Mouse (Mus musculus): ENCODE data around the gene Capns2. TPM values are rescaled to one million over a fixed set of nuclear protein-coding genes. Genes with fewer than 3 reads are reported as not detected.
A peak's percentile ranks its signal among the peaks of the same experiment; 100 is the strongest.

The Capns2 gene
- 0.42 and 0.63 TPM in 2 replicates for polyA plus RNA-seq (2014; fragmentation: Nextera tagmentation; extraction: Ambion mirVana)

DNA sequence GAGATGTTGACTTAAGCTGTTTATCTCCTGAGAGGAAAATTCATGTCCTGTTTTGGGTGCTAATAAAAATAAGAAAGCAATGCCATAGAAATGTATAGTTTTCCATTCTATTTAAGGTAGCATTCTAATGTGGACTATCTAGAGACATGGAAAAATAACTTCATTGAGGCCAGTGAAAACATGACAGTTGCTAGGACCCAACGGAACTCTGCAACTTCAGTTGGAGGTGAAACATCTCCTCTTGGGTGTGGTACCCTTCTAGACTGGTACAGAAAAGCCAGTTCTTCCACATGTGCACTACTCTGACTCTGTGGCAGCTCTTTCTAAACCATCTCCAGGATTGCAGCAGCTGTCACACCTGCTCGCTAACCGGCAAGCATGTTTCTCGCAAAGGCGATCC lies at the start of gene Capns2:
TSS of gene Capns2 (plus strand) at position 301 of the 400 bp plus-strand sequence.
- 97% methylated on average over 5 of the region's 5 CpGs for WGBS

DNA sequence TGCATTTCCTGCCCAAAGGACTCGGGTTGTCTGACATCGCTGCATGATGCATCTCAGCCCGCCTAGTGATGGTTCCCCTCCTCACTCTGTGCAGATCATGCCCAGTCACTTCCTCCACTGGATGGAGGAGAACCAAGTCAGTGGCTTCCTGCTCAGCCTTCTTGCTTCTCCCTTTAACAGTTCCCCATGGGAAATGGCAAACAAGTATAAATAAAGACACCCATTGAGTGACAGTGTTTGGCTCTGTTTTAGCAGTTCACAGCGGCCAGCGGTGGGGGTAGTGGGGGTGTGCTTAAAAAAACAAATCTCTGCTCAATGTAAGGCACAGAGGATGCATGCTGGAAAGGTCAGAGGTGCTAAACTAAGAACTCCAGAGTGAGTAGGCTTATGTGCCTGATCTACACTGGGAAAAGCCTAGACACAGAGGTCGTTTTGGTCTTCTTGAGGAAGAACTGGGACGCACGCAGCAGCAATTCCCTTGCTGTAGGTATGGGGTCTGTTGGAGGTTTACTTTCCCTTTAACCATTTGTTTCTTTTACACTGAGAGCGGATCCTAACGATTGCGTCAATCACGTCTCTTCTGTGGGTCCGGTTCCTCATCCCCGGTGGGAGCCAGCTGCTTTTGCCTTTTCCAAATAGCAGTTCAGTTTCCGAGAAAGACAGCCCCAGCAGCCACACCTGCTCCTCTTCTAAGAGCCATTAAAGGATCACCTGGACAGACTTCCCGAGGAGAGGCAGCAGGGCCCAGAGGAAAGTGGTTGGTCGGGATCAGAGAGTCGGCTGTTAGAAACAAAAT lies 47.8 kb upstream of the Capns2 start:
- Histone ChIP-seq H3K9ac (replicated peaks; ENCODE audit: low read depth, low read length) (no peak overlapping the region), H3K36me3 (ENCODE audit: control insufficient read depth, insufficient read depth, low read length) (no peaks in the 10 kb centered on the region), H3K4me3 (ENCODE audit: low read depth, low read length) (no peak overlapping the region), H3K27me3 (ENCODE audit: control insufficient read depth, insufficient read depth, low read length) (no peaks in the 10 kb centered on the region), H3K9me3 (ENCODE audit: control insufficient read depth, low read length) (no peaks in the 10 kb centered on the region), H3K4me2 (ENCODE audit: low read depth, low read length) (no peak overlapping the region), H3K4me1 (ENCODE audit: control insufficient read depth, insufficient read depth, low read length) (0 out of 2 replicates have a peak, but pooled peaks cover 5% of the 10 kb centered on the region), H3K27ac (ENCODE audit: low read depth, low read length) (no peak overlapping the region)
- WGBS: 53% methylated on average over 18 of the region's 18 CpGs
- ATAC-seq (ENCODE audit: low read depth): no peak

More for the DNA sequence above, at the start of gene Capns2:
- no peaks in the 10 kb centered on the region for H3K9me3 ChIP-seq (ENCODE audit: control insufficient read depth, low read length)
- no peak within 1 kb of the TSS for H3K9ac ChIP-seq (replicated peaks; ENCODE audit: low read depth, low read length)
- no peak for ATAC-seq (ENCODE audit: low read depth)
- no peak within 1 kb of the TSS for H3K4me3 ChIP-seq (ENCODE audit: low read depth, low read length)
- no peaks in the 10 kb centered on the region for H3K27me3 ChIP-seq (ENCODE audit: control insufficient read depth, insufficient read depth, low read length)
- no peaks in the 10 kb centered on the region for H3K4me1 ChIP-seq (ENCODE audit: control insufficient read depth, insufficient read depth, low read length)
- H3K36me3 ChIP-seq (ENCODE audit: control insufficient read depth, insufficient read depth, low read length): no peaks in the 10 kb centered on the region
- no peak within 1 kb of the TSS for H3K4me2 ChIP-seq (ENCODE audit: low read depth, low read length)
- H3K27ac ChIP-seq (ENCODE audit: low read depth, low read length): no peak within 1 kb of the TSS

DNA sequence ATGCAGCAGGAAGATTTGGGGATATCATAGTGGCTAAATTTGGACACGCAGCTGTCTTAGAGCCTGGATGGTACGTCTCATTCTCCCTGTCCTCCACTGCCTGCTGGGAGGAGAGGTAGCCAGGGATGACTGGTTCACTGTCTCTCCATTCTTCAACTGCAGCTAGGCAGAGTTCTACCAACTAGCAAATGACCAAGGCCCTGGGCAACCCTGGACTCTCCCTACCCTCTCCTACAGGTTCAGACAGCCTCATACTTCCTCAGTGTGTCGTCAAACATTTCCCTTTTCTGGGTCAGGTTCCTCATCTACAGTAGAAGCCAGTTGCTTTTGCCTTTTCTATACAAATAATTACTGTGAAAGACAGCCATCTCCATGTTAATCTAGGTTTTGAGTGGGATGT lies 46.5 kb upstream of the Capns2 start:
- no peak overlapping the region for H3K9ac ChIP-seq (replicated peaks; ENCODE audit: low read depth, low read length)
- 87% methylated on average over 3 of the region's 3 CpGs for WGBS
- no peak for ATAC-seq (ENCODE audit: low read depth)

DNA sequence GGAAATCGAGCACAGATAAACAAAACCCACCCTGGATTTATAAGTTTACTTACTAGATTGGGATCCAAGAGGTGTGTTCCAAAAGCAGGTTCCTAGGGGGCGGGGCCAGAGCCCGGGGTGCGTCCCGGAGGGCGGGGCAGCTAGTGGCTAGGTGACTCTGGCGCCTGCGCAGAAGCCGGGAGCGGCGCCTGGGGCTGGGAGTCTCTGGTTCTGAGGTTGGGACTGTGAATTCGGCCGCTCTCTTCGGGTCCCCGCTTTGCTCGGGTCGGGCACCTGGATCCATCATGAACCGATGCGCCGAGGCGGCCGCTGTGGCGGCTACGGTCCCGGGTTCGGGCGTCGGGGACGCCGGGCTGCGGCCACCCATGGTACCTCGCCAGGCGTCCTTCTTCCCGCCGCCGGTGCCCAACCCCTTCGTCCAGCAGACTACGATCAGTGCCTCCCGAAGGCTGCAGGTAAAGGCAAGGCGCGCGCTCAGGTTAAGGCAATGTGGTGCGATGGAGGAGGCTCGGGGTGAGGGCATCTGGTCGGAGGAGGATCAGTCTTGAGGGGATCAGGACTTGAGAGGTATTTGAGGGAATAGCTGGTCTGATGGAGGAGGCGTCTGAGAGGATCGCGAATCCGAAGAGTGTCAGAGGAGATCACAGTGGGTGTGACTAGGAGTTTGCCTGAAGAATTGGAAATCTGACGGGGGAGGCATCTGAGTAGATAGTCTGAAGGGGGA lies 45.9 kb upstream of the Capns2 start, which contains the start of gene Lpcat2:
TSS of gene Lpcat2 (plus strand) at position 169 of the 724 bp plus-strand sequence.
- Histone ChIP-seq H3K4me2 (ENCODE audit: low read depth, low read length) (peak within 1 kb of the TSS; percentile 60), H3K9ac (replicated peaks; ENCODE audit: low read depth, low read length) (peak within 1 kb of the TSS; percentile 64), H3K27me3 (ENCODE audit: control insufficient read depth, insufficient read depth, low read length) (no peaks in the 10 kb centered on the region), H3K4me3 (ENCODE audit: low read depth, low read length) (peak within 1 kb of the TSS; percentile 56), H3K36me3 (ENCODE audit: control insufficient read depth, insufficient read depth, low read length) (no peaks in the 10 kb centered on the region), H3K9me3 (ENCODE audit: control insufficient read depth, low read length) (no peaks in the 10 kb centered on the region), H3K27ac (ENCODE audit: low read depth, low read length) (no peak within 1 kb of the TSS), H3K4me1 (ENCODE audit: control insufficient read depth, insufficient read depth, low read length) (0 out of 2 replicates have a peak, but pooled peaks cover 2% of the 10 kb centered on the region)
- WGBS: 1% methylated on average over 50 of the region's 50 CpGs
- peak; percentile 68 for ATAC-seq (ENCODE audit: low read depth)

More for the DNA sequence above, 46.5 kb upstream of the Capns2 start:
- H3K9me3 ChIP-seq (ENCODE audit: control insufficient read depth, low read length): no peaks in the 10 kb centered on the region
- no peak overlapping the region for H3K4me2 ChIP-seq (ENCODE audit: low read depth, low read length)
- no peak overlapping the region for H3K27ac ChIP-seq (ENCODE audit: low read depth, low read length)
- H3K36me3 ChIP-seq (ENCODE audit: control insufficient read depth, insufficient read depth, low read length): no peaks in the 10 kb centered on the region
- 0 out of 2 replicates have a peak, but pooled peaks cover 5% of the 10 kb centered on the region for H3K4me1 ChIP-seq (ENCODE audit: control insufficient read depth, insufficient read depth, low read length)
- no peaks in the 10 kb centered on the region for H3K27me3 ChIP-seq (ENCODE audit: control insufficient read depth, insufficient read depth, low read length)
- H3K4me3 ChIP-seq (ENCODE audit: low read depth, low read length): no peak overlapping the region

DNA sequence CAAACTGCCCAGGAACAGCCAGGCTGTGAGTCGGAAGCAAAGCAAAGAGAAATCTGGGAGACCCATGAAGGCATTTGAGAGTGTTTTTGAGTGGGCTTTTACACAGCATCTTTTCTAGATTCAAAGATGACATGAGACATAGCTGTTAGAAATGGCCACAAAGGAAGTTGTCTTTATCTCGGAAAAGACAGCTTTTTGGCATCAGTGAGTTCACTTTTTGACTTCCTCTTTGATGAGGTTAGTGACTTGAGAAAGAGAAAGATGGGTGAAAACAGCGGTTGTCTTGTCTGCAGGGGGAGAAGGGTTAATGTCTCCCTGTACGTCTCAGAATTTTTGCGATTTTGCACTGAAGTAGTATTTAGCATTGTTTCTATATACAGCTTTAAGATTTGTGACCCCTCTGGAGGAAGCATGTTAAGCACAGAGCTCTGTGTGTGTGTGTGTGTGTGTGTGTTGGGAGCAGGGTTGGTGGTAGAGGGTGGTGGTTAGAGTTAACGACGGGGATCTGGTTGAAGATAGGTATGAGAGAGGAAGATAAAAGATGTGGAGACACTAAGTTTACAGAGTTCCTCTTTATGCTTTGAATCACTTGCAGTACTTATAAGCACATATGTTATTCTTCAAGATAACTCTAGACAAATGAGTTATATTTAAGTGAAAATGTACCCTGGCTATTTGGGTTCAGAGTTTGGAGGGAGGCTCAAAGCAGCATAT lies 44.8 kb upstream of the Capns2 start:
- Histone ChIP-seq H3K9ac (replicated peaks; ENCODE audit: low read depth, low read length) (no peak overlapping the region), H3K9me3 (ENCODE audit: control insufficient read depth, low read length) (no peaks in the 10 kb centered on the region), H3K27ac (ENCODE audit: low read depth, low read length) (no peak overlapping the region), H3K4me3 (ENCODE audit: low read depth, low read length) (peak overlapping the region; percentile 56), H3K27me3 (ENCODE audit: control insufficient read depth, insufficient read depth, low read length) (no peaks in the 10 kb centered on the region), H3K4me1 (ENCODE audit: control insufficient read depth, insufficient read depth, low read length) (no peaks in the 10 kb centered on the region), H3K36me3 (ENCODE audit: control insufficient read depth, insufficient read depth, low read length) (no peaks in the 10 kb centered on the region), H3K4me2 (ENCODE audit: low read depth, low read length) (peak overlapping the region; percentile 60)
- ATAC-seq (ENCODE audit: low read depth): no peak
- WGBS: 87% methylated on average over 7 of the region's 7 CpGs

DNA sequence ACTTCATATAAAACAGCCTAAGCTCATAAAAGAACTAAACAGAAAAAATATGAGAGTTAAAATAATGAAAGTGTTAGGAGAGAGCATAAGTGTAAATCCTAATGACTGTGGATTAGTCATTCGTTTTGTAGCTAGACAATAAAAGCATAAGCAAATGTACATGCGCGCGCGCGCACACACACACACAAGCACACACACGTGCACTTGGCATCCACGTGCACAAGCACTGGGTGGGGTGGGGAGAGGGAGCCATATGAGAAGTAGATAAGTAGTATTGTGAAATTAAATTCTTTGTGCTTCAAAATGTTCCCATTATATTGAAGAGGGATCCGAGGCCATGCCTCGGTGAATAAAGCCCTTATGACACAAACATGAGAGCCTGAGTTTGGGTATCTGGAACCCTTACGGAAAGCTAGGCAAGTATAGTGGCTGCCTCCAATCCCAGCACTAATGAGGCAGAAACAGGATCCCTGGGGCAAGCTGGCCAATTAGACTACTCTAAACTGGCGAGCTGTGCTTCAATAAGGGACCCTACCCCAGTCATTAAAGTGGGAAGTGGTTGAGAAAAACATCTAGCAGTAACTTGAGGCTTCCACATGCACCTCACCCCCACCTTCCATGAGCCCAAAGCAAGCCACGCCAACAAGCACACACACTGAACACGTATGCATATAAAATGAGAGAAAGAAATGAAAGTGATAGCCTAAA lies 42.6 kb upstream of the Capns2 start:
- no peak overlapping the region for H3K4me2 ChIP-seq (ENCODE audit: low read depth, low read length)

DNA sequence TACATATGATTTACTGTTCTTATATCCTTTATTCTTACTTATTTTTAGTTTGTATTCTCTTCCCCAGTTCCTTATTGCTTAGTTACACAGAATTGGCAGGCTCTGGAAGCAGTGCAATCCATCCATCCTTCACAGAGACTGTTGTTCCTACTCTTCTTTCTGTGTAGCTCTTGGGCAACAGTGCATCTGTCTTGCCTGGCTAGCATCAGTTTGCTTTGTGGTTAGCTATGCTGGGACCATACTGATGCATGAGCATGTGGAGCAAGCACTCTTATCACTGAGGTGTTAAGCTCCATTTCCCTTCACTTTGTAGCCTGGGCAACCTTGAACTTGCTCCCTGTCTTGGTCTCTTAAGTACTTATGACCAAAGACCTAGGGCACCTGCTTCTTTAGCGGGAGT lies 39.2 kb upstream of the Capns2 start:
- H3K27ac ChIP-seq (ENCODE audit: low read depth, low read length): no peak overlapping the region
- H3K4me3 ChIP-seq (ENCODE audit: low read depth, low read length): no peak overlapping the region
- no peaks in the 10 kb centered on the region for H3K4me1 ChIP-seq (ENCODE audit: control insufficient read depth, insufficient read depth, low read length)
- ATAC-seq (ENCODE audit: low read depth): no peak
- H3K9ac ChIP-seq (replicated peaks; ENCODE audit: low read depth, low read length): no peak overlapping the region
- no peaks in the 10 kb centered on the region for H3K36me3 ChIP-seq (ENCODE audit: control insufficient read depth, insufficient read depth, low read length)
- no peaks in the 10 kb centered on the region for H3K9me3 ChIP-seq (ENCODE audit: control insufficient read depth, low read length)
- no peak overlapping the region for H3K4me2 ChIP-seq (ENCODE audit: low read depth, low read length)
- H3K27me3 ChIP-seq (ENCODE audit: control insufficient read depth, insufficient read depth, low read length): no peaks in the 10 kb centered on the region
- WGBS: 100% methylated on average over 1 of the region's 1 CpGs

More for the DNA sequence above, 42.6 kb upstream of the Capns2 start:
- Histone ChIP-seq H3K9me3 (ENCODE audit: control insufficient read depth, low read length) (no peaks in the 10 kb centered on the region), H3K9ac (replicated peaks; ENCODE audit: low read depth, low read length) (no peak overlapping the region), H3K4me1 (ENCODE audit: control insufficient read depth, insufficient read depth, low read length) (no peaks in the 10 kb centered on the region), H3K36me3 (ENCODE audit: control insufficient read depth, insufficient read depth, low read length) (no peaks in the 10 kb centered on the region), H3K4me3 (ENCODE audit: low read depth, low read length) (no peak overlapping the region), H3K27ac (ENCODE audit: low read depth, low read length) (no peak overlapping the region), H3K27me3 (ENCODE audit: control insufficient read depth, insufficient read depth, low read length) (no peaks in the 10 kb centered on the region)
- no peak for ATAC-seq (ENCODE audit: low read depth)
- WGBS: 77% methylated on average over 14 of the region's 14 CpGs

DNA sequence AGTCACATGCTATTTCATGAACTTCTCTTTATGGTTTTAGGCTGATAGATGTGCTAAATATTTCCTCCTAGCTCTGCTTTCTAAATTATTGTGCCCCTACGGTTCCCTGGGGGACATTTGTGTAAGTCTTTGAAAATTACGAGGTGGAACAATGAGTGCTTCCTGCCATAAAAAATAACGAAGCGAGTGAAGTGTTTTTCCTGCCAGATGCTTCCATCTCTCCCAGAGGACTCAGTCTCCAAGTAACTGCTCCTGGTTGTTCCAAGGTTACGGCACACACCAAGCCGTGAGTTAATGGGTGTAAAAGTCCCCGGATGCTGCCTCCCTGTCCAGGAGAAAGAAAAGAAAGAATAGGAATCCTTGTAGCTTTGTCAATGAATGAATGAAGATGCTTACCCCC lies 30.9 kb upstream of the Capns2 start:
- peak; percentile 68; the same call in 1 of the 2 replicates for ATAC-seq (ENCODE audit: low read depth)
- peaks cover 19% of the 10 kb centered on the region; the same call in 1 of the 2 replicates for H3K4me1 ChIP-seq (ENCODE audit: control insufficient read depth, insufficient read depth, low read length)
- 6% methylated on average over 7 of the region's 7 CpGs for WGBS
- H3K4me2 ChIP-seq (ENCODE audit: low read depth, low read length): no peak overlapping the region
- no peaks in the 10 kb centered on the region for H3K9me3 ChIP-seq (ENCODE audit: control insufficient read depth, low read length)
- no peak overlapping the region for H3K9ac ChIP-seq (replicated peaks; ENCODE audit: low read depth, low read length)
- H3K4me3 ChIP-seq (ENCODE audit: low read depth, low read length): no peak overlapping the region
- H3K36me3 ChIP-seq (ENCODE audit: control insufficient read depth, insufficient read depth, low read length): no peaks in the 10 kb centered on the region
- peak overlapping the region; percentile 52; the same call in 1 of the 2 replicates for H3K27ac ChIP-seq (ENCODE audit: low read depth, low read length)
- no peaks in the 10 kb centered on the region for H3K27me3 ChIP-seq (ENCODE audit: control insufficient read depth, insufficient read depth, low read length)

Measured in neural tube, embryonic 14.5 days (tissue).